Mouse (Mus musculus) lung, embryonic 16.5 days (tissue): Measurements from ENCODE around the gene Cbfb. TPM values are rescaled to one million over a fixed set of nuclear protein-coding genes. Genes with fewer than 3 reads are reported as not detected.
A peak's percentile ranks its signal among the peaks of the same experiment; 100 is the strongest.
"Not testable (repeated sequence)": the region's sequence is repeated elsewhere in the genome, so short reads cannot be mapped to it uniquely, and the experiment has no call there.

ENCODE experiments used
- ATAC-seq: fragments of 200-750 bp; cut with Nextera tagmentation; 2 replicates; pipeline ENCODE4 v1.8.0; 2017; ENCODE audit warnings: low read depth, mild to moderate bottlenecking, moderate library complexity
- H3K27ac ChIP-seq: fragments of 300-500 bp; sonication (generic); 2 replicates; pipeline ENCODE4 v1.5.1; 2014; ENCODE audit warnings: mild to moderate bottlenecking, control low read depth, low read length
- H3K27me3 ChIP-seq: fragments of 300-500 bp; sonication (generic); 2 replicates; pipeline ENCODE4 v1.6.1; 2014; ENCODE audit warnings: low read depth, low read length, mixed read lengths; ENCODE audit not compliant: control insufficient read depth, insufficient read depth
- H3K36me3 ChIP-seq: fragments of 300-500 bp; sonication (generic); 2 replicates; pipeline ENCODE4 v1.6.1; 2014; ENCODE audit warnings: low read length; ENCODE audit not compliant: control insufficient read depth, insufficient read depth
- H3K4me1 ChIP-seq: fragments of 300-500 bp; sonication (generic); replicated peaks from 2 replicates; pipeline ENCODE4 v1.6.1; 2014; ENCODE audit warnings: low read length, mixed read lengths; ENCODE audit not compliant: control insufficient read depth, insufficient read depth
- H3K4me2 ChIP-seq: fragments of 300-500 bp; sonication (generic); 2 replicates; pipeline ENCODE4 v1.6.1; 2014; ENCODE audit warnings: low read depth, low read length, control low read depth
- H3K4me3 ChIP-seq: fragments of 300-500 bp; sonication (generic); 2 replicates; pipeline ENCODE4 v1.5.1; 2014; ENCODE audit warnings: mild to moderate bottlenecking, low read length, control low read depth
- H3K9ac ChIP-seq: fragments of 300-500 bp; sonication (generic); 2 replicates; pipeline ENCODE4 v1.6.1; 2014; ENCODE audit warnings: low read length, control low read depth
- H3K9me3 ChIP-seq: fragments of 300-500 bp; sonication (generic); 2 replicates; pipeline ENCODE4 v1.6.1; 2016; ENCODE audit warnings: low read length; ENCODE audit not compliant: control insufficient read depth
- WGBS: fragments of 180-500 bp; shearing (Covaris S2); extraction: QIAGEN DNeasy Blood & Tissue Kit; methylation state at CpG from one replicate; pipeline ENCODE4 v1.1.7; 2014; 5-methylcytosine and 5-hydroxymethylcytosine counted together
- polyA plus RNA-seq: library from polyadenylated mRNA; unstranded; fragments of >200 nt; fragmentation: Nextera tagmentation; extraction: Ambion mirVana; gene quantifications from 2 replicates; pipeline ENCODE4 v1.2.1, GENCODE M21; 2015

The Cbfb gene
- polyA plus RNA-seq, 1 experiment from 2014 or later, result 55.5 TPM

DNA sequence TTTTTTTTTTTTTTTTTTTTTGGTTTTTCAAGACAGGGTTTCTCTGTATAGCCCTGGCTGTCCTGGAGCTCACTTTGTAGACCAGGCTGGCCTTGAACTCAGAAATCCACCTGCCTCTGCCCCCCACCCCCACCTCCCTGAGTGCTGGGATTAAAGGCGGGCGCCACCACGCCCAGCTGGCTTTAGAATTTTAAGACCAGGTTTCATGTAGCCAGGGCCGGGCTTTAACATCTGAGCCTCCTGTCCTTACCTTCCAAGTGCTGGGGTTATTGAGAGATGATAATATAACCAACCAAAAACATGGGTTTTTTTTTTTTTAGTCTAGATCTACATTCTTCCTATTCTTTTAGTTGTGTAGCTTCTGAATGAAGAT lies 61.8 kb downstream of the Cbfb start:
- not testable (repeated sequence) for H3K9ac ChIP-seq, H3K36me3 ChIP-seq, H3K9me3 ChIP-seq, H3K4me2 ChIP-seq, H3K4me1 ChIP-seq, H3K27ac ChIP-seq, H3K27me3 ChIP-seq, ATAC-seq, H3K4me3 ChIP-seq
- 90% methylated on average over 4 of the region's 4 CpGs for whole genome bisulfite sequencing

GRCm38 (mm10) chr8:105233126-105233935 lies 62.9 kb downstream of the Cbfb start:
- no peaks in the 10 kb centered on the region for H3K27me3 ChIP-seq
- no peak overlapping the region for H3K9ac ChIP-seq
- WGBS, result 24% methylated on average over 1 of the region's 1 CpGs
- no peak for ATAC-seq
- H3K36me3 ChIP-seq, result peaks cover 10% of the 10 kb centered on the region
- no peaks in the 10 kb centered on the region for H3K9me3 ChIP-seq
- no peak overlapping the region for H3K4me2 ChIP-seq
- no peak overlapping the region for H3K27ac ChIP-seq
- H3K4me1 ChIP-seq, result no peaks in the 10 kb centered on the region
- H3K4me3 ChIP-seq, result no peak overlapping the region

GRCm38 (mm10) chr8:105235206-105235605 lies 64.7 kb downstream of the Cbfb start:
- Histone ChIP-seq H3K36me3 (peaks cover 10% of the 10 kb centered on the region), H3K4me2 (no peak overlapping the region), H3K4me3 (no peak overlapping the region), H3K27ac (no peak overlapping the region), H3K4me1 (no peaks in the 10 kb centered on the region), H3K27me3 (no peaks in the 10 kb centered on the region), H3K9ac (no peak overlapping the region), H3K9me3 (no peaks in the 10 kb centered on the region)
- 68% methylated on average over 1 of the region's 1 CpGs for WGBS
- no peak for ATAC-seq

DNA sequence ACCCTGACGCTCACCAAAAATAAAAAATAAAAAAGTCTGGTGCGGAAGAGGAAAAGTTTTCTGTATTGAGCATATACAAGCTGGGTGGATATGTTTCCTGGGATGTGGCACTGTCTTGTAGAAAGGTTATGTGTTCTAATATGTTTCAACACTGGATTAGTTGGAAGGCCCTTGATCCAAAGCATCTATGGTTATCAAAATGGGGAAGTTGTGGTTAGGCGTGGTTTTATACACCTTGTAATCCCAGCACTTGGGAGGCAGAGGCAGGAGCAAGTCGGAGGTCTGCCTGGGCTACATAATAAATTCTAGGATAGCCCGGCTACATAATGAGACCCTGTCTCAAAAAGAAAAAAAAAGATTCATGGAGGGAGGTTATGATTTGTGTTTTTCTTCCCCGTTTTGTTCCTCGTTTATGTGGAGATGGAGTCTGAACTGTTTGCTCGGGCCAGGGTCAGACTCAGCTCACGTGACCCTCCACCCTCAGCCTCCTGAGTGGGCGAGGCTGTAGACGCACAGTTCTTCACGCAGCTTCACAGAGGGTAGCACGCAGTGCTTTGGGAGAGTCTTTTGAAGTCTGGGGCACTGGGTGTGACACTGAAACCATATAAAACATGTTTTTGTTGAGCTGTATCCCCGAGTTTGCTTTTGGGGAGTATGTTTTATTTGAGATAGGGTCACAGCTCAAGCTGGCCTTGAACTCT lies 67.1 kb downstream of the Cbfb start:
- H3K27ac ChIP-seq, result no peak overlapping the region
- H3K9ac ChIP-seq, result no peak overlapping the region
- H3K36me3 ChIP-seq, result peaks cover 25% of the 10 kb centered on the region
- H3K4me2 ChIP-seq, result no peak overlapping the region
- no peaks in the 10 kb centered on the region for H3K9me3 ChIP-seq
- H3K4me1 ChIP-seq, result no peaks in the 10 kb centered on the region
- no peak for ATAC-seq
- WGBS, result 91% methylated on average over 14 of the region's 14 CpGs
- H3K27me3 ChIP-seq, result no peaks in the 10 kb centered on the region
- H3K4me3 ChIP-seq, result no peak overlapping the region

GRCm38 (mm10) chr8:105241016-105241415 lies 70.5 kb downstream of the Cbfb start:
- H3K36me3 ChIP-seq, result peaks cover 20% of the 10 kb centered on the region
- H3K27ac ChIP-seq, result no peak overlapping the region
- H3K4me2 ChIP-seq, result no peak overlapping the region
- H3K4me3 ChIP-seq, result no peak overlapping the region
- no peaks in the 10 kb centered on the region for H3K9me3 ChIP-seq
- H3K9ac ChIP-seq, result no peak overlapping the region
- 88% methylated on average over 7 of the region's 7 CpGs for WGBS
- no peak for ATAC-seq
- H3K4me1 ChIP-seq, result no peaks in the 10 kb centered on the region
- no peaks in the 10 kb centered on the region for H3K27me3 ChIP-seq

GRCm38 (mm10) chr8:105251954-105252353 lies 81.5 kb downstream of the Cbfb start:
- Histone ChIP-seq H3K4me3 (no peak overlapping the region), H3K9me3 (no peaks in the 10 kb centered on the region), H3K36me3 (peaks cover 43% of the 10 kb centered on the region), H3K4me2 (no peak overlapping the region), H3K9ac (no peak overlapping the region), H3K4me1 (peaks cover 9% of the 10 kb centered on the region), H3K27ac (no peak overlapping the region), H3K27me3 (no peaks in the 10 kb centered on the region; the same call in 1 of the 2 replicates)
- 84% methylated on average over 6 of the region's 6 CpGs for WGBS
- ATAC-seq, result no peak

GRCm38 (mm10) chr8:105252680-105253537 lies 82.4 kb downstream of the Cbfb start:
- peaks cover 9% of the 10 kb centered on the region for H3K4me1 ChIP-seq
- peaks cover 36% of the 10 kb centered on the region for H3K36me3 ChIP-seq
- H3K9me3 ChIP-seq, result no peaks in the 10 kb centered on the region
- whole genome bisulfite sequencing, result 74% methylated on average over 10 of the region's 10 CpGs
- no peak overlapping the region; the same call in 1 of the 2 replicates for H3K9ac ChIP-seq
- no peak overlapping the region for H3K27ac ChIP-seq
- peak overlapping the region; percentile 69 for H3K4me3 ChIP-seq
- peaks cover 5% of the 10 kb centered on the region for H3K27me3 ChIP-seq
- H3K4me2 ChIP-seq, result peak overlapping the region; percentile 94
- no peak for ATAC-seq

- ATAC-seq, result no peak
- Histone ChIP-seq H3K27me3 (peaks cover 13% of the 10 kb centered on the region), H3K36me3 (peaks cover 30% of the 10 kb centered on the region), H3K9ac (peak overlapping the region; percentile 73), H3K27ac (peak overlapping the region; percentile 32; the same call in 1 of the 2 replicates), H3K4me1 (peaks cover 11% of the 10 kb centered on the region), H3K4me3 (peak overlapping the region; percentile 69), H3K9me3 (no peaks in the 10 kb centered on the region), H3K4me2 (peak overlapping the region; percentile 94)
- 33% methylated on average over 20 of the region's 20 CpGs for WGBS
Observed at GRCm38 (mm10) chr8:105253766-105254151, 83.3 kb downstream of the Cbfb start.
